Comparison of ENCODE assay signal across 29 mouse cellular contexts in genomic region chr11:78122815-78123214, GRCm38 (mm10). TPM values are rescaled to one million over a fixed set of nuclear protein-coding genes. Genes with fewer than 3 reads are reported as not detected.
DNase-seq lines count a peak whose midpoint lies in the region; ATAC-seq and TF ChIP-seq lines count a peak whose summit lies in the region.
"Had no signal": no experiment of that assay in that cellular context is flagged by ENCODE, and none has a peak within 500 bp of the region (broad histone marks: within the 10 kb centered on the region; RNA-seq: fewer than 3 reads in every experiment).

No protein-coding gene starts in this region.

- TF ChIP-seq CTCF in kidney, postnatal 0 days (IDR thresholded peaks at IDR 0.05; ENCODE audit: low read depth): no peak
- TF ChIP-seq CTCF in CH12.LX (conservative IDR thresholded peaks at IDR 0.05 in 1 of 2, IDR thresholded peaks at IDR 0.05 in 1 of 2; ENCODE audit: low read depth in 2 of 2, low read length in 2 of 2): no peak
- TF ChIP-seq CTCF in liver, embryonic 14.5 days (IDR thresholded peaks at IDR 0.05; ENCODE audit: low read depth): no peak

- H3K27ac ChIP-seq in kidney, postnatal 0 days: no peak overlapping the region
- H3K27ac ChIP-seq in kidney, embryonic 15.5 days: no peak overlapping the region
- H3K27ac ChIP-seq in CH12.LX (ENCODE audit: insufficient read depth, low read depth): no peak overlapping the region
- no peak overlapping the region for H3K27ac ChIP-seq in liver, embryonic 14.5 days
- H3K27ac ChIP-seq: embryonic facial prominence, embryonic 10.5 days; embryonic facial prominence, embryonic 13.5 days; forebrain, embryonic 13.5 days; hindbrain, embryonic 12.5 days; hindbrain, embryonic 15.5 days had no signal

- H3K27me3 ChIP-seq in kidney, postnatal 0 days (ENCODE audit: insufficient read depth, low read length): no peaks in the 10 kb centered on the region
- no peaks in the 10 kb centered on the region for H3K27me3 ChIP-seq in kidney, embryonic 15.5 days
- H3K27me3 ChIP-seq in CH12.LX (replicated peaks): no peaks in the 10 kb centered on the region
- no peaks in the 10 kb centered on the region for H3K27me3 ChIP-seq in liver, embryonic 14.5 days (ENCODE audit: control insufficient read depth, insufficient read depth, low read length)
- H3K27me3 ChIP-seq: embryonic facial prominence, embryonic 13.5 days; forebrain, embryonic 13.5 days; hindbrain, embryonic 12.5 days; hindbrain, embryonic 15.5 days had no signal

- no peaks in the 10 kb centered on the region for H3K9me3 ChIP-seq in kidney, postnatal 0 days (replicated peaks; ENCODE audit: low read length)
- H3K9me3 ChIP-seq in kidney, embryonic 15.5 days (replicated peaks): no peaks in the 10 kb centered on the region
- no peaks in the 10 kb centered on the region for H3K9me3 ChIP-seq in CH12.LX (replicated peaks; ENCODE audit: low read length)
- no peaks in the 10 kb centered on the region for H3K9me3 ChIP-seq in liver, embryonic 14.5 days (ENCODE audit: control insufficient read depth, low read length)
- H3K9me3 ChIP-seq: embryonic facial prominence, embryonic 10.5 days; embryonic facial prominence, embryonic 13.5 days; forebrain, embryonic 13.5 days; G1E; hindbrain, embryonic 12.5 days; hindbrain, embryonic 15.5 days had no signal

- TF ChIP-seq EP300 in CH12.LX (IDR thresholded peaks at IDR 0.05; ENCODE audit: low read length): no peak
- peak; percentile 49; the same call in 1 of the 2 replicates for TF ChIP-seq EP300 in liver, embryonic 14.5 days (IDR thresholded peaks at IDR 0.05; ENCODE audit: low read depth)

- peak; percentile 11 for DNase-seq in kidney, postnatal 0 days (ENCODE audit: low spot score)
- no peak for DNase-seq in CH12.LX (ENCODE audit: extremely low read depth)
- DNase-seq in MEL-GATA-1-ER (ENCODE audit: extremely low read depth, low read depth): peak; percentile 57
- DNase-seq in liver, embryonic 14.5 days (ENCODE audit: low read depth in 3 of 3, low spot score in 3 of 3): no peak
- DNase-seq in layer of hippocampus, adult 11-12 months (ENCODE audit: low spot score): no peak
- no peak for DNase-seq in gastrocnemius, postnatal 10 days
- DNase-seq in yolk sac, embryonic 10.5 days (ENCODE audit: low spot score): no peak
- DNase-seq: adrenal gland, adult 8-10 months; adrenal gland, postnatal 25 days; cerebellum, adult 11-12 months; cerebellum, adult 8-10 months; cerebellum, postnatal 10 days; cerebellum, postnatal 36 days; embryo, embryonic 11 days; gastrocnemius, postnatal 14 days; heart, adult 11 months; heart, postnatal 14 days had no signal

- no peak for ATAC-seq in kidney, postnatal 0 days (replicated peaks; ENCODE audit: low FRiP score, low read depth)
- ATAC-seq in kidney, embryonic 15.5 days (replicated peaks; ENCODE audit: low FRiP score): no peak
- no peak for ATAC-seq in liver, embryonic 14.5 days (ENCODE audit: insufficient read depth)
- ATAC-seq: activated CD4-positive, CD25-positive, alpha-beta regulatory T cell, adult 4 months; CD4-positive, CD25-positive, alpha-beta regulatory T cell, adult 4 months; forebrain, embryonic 13.5 days; forebrain, embryonic 16.5 days had no signal

- no peak for TF ChIP-seq RAD21 in CH12.LX (IDR thresholded peaks at IDR 0.05; ENCODE audit: low read depth, low read length)

- H3K4me2 ChIP-seq in kidney, postnatal 0 days (ENCODE audit: low read length): no peak overlapping the region
- H3K4me2 ChIP-seq in kidney, embryonic 15.5 days: no peak overlapping the region
- H3K4me2 ChIP-seq in CH12.LX (ENCODE audit: insufficient read depth, low read depth, poor library complexity, severe bottlenecking): no peak overlapping the region
- H3K4me2 ChIP-seq in liver, embryonic 14.5 days (ENCODE audit: low read depth): no peak overlapping the region
- H3K4me2 ChIP-seq: embryonic facial prominence, embryonic 13.5 days; forebrain, embryonic 13.5 days; heart, embryonic 11.5 days; hindbrain, embryonic 12.5 days; hindbrain, embryonic 15.5 days had no signal

- WGBS in kidney, postnatal 0 days: 88% methylated on average over 4 of the region's 4 CpGs
- 84% methylated on average over 4 of the region's 4 CpGs for WGBS in kidney, embryonic 15.5 days
- 38% methylated on average over 4 of the region's 4 CpGs for WGBS in liver, embryonic 14.5 days (ENCODE audit: insufficient replicate concordance)

- no peak overlapping the region for H3K4me3 ChIP-seq in kidney, postnatal 0 days (replicated peaks; ENCODE audit: low read depth, low read length)
- no peak overlapping the region for H3K4me3 ChIP-seq in kidney, embryonic 15.5 days (replicated peaks)
- no peak overlapping the region for H3K4me3 ChIP-seq in CH12.LX (replicated peaks in 1 of 3; ENCODE audit: low read depth in 2 of 3, low read length in 2 of 3, poor library complexity in 1 of 3)
- H3K4me3 ChIP-seq in liver, embryonic 14.5 days (ENCODE audit: insufficient read depth in 1 of 2, low read depth in 2 of 2, low read length in 2 of 2): no peak overlapping the region
- H3K4me3 ChIP-seq: embryonic facial prominence, embryonic 10.5 days; embryonic facial prominence, embryonic 13.5 days; erythroblast, embryonic 14.5 days; forebrain, embryonic 13.5 days; hindbrain, embryonic 12.5 days; hindbrain, embryonic 15.5 days had no signal

- H3K36me3 ChIP-seq in kidney, postnatal 0 days (ENCODE audit: insufficient read depth, low read length): no peaks in the 10 kb centered on the region
- H3K36me3 ChIP-seq in kidney, embryonic 15.5 days: no peaks in the 10 kb centered on the region
- H3K36me3 ChIP-seq in CH12.LX (replicated peaks in 1 of 2; ENCODE audit: control insufficient read depth in 1 of 2, insufficient read depth in 1 of 2, low read length in 1 of 2): peaks cover 0 to 41% of the 10 kb centered on the region in 2 experiments
- no peaks in the 10 kb centered on the region for H3K36me3 ChIP-seq in liver, embryonic 14.5 days (replicated peaks; ENCODE audit: control insufficient read depth, insufficient read depth, low read depth)
- H3K36me3 ChIP-seq: hindbrain, embryonic 12.5 days; hindbrain, embryonic 15.5 days had no signal

- in situ Hi-C loops in CH12.LX (cut with MboI; ENCODE audit: low pct_ligation_motif_present, low pct_unique_long_range_greater_than_20kb, low sequenced_read_pairs): no loop called here

- dilution Hi-C loops in CH12.LX (cut with MboI; ENCODE audit: extremely low pct_ligation_motif_present, extremely low pct_unique_long_range_greater_than_20kb, low sequenced_read_pairs): no loop called here

- peaks cover 58% of the 10 kb centered on the region for H3K79me2 ChIP-seq in CH12.LX (replicated peaks; ENCODE audit: control insufficient read depth, extremely low read depth, insufficient read depth, poor library complexity, severe bottlenecking)

- peaks cover 10% of the 10 kb centered on the region; the same call in 1 of the 2 replicates for H3K4me1 ChIP-seq in kidney, postnatal 0 days (replicated peaks; ENCODE audit: insufficient read depth, low read length)
- peaks cover 44% of the 10 kb centered on the region for H3K4me1 ChIP-seq in kidney, embryonic 15.5 days
- peaks cover 10 to 58% of the 10 kb centered on the region in 2 experiments for H3K4me1 ChIP-seq in CH12.LX (ENCODE audit: control insufficient read depth in 1 of 2, insufficient read depth in 2 of 2)
- H3K4me1 ChIP-seq in liver, embryonic 14.5 days (replicated peaks; ENCODE audit: control insufficient read depth in 2 of 2, insufficient read depth in 2 of 2, low read length in 1 of 2): peaks cover 39 to 54% of the 10 kb centered on the region in 2 experiments

- no peak for TF ChIP-seq POLR2A in CH12.LX (IDR thresholded peaks at IDR 0.05; ENCODE audit: low read depth, low read length)

- no peak overlapping the region for H3K9ac ChIP-seq in kidney, postnatal 0 days (ENCODE audit: low read depth, low read length)
- no peak overlapping the region for H3K9ac ChIP-seq in kidney, embryonic 15.5 days
- H3K9ac ChIP-seq in CH12.LX (ENCODE audit: insufficient read depth, low read depth): no peak overlapping the region
- no peak overlapping the region for H3K9ac ChIP-seq in liver, embryonic 14.5 days (replicated peaks)
- H3K9ac ChIP-seq: embryonic facial prominence, embryonic 13.5 days; forebrain, embryonic 13.5 days; hindbrain, embryonic 12.5 days; hindbrain, embryonic 15.5 days had no signal

RNA-seq across cellular contexts. Expression of gene Fam222b, which starts 28.4 kb away (rescaled TPM):
- 13.3 and 13.8 TPM in 2 replicates for polyA plus RNA-seq in kidney, postnatal 0 days (2015; fragmentation: Nextera tagmentation; extraction: Ambion mirVana)
- 14.5 and 18.2 TPM in 2 replicates for polyA plus RNA-seq in kidney, embryonic 15.5 days (2015; fragmentation: Nextera tagmentation; extraction: Ambion mirVana)
- total RNA-seq in CH12.LX (2012; rRNA removed): 8.7 and 10.0 TPM in 2 replicates
- total RNA-seq in CH12.LX (2014; rRNA removed): 3.9 and 5.9 TPM in 2 replicates
- 26.8 and 34.4 TPM in 2 replicates for polyA plus RNA-seq in CH12.LX (2012; ENCODE audit: insufficient read length, low read depth)
- 2.5 and 3.1 TPM in 2 replicates for polyA plus RNA-seq in liver, embryonic 14.5 days (2012; rRNA removed)
- 3.8 and 4.1 TPM in 2 replicates for polyA plus RNA-seq in liver, embryonic 14.5 days (2014; fragmentation: Nextera tagmentation; extraction: Ambion mirVana)
- 1 to 10 TPM; 7.8 to 9.8 TPM for total RNA-seq in gastrocnemius, postnatal 10 days (2021)

RNA-seq across cellular contexts. Expression of gene Traf4, which starts 42.6 kb away (rescaled TPM):
- 79.2 and 79.6 TPM in 2 replicates for polyA plus RNA-seq in kidney, postnatal 0 days (2015; fragmentation: Nextera tagmentation; extraction: Ambion mirVana)
- polyA plus RNA-seq in kidney, embryonic 15.5 days (2015; fragmentation: Nextera tagmentation; extraction: Ambion mirVana): 94.2 and 99.5 TPM in 2 replicates
- total RNA-seq in CH12.LX (2012; rRNA removed) (47.9 and 55.9 TPM in 2 replicates), CH12.LX (2014; rRNA removed) (17.1 and 20.8 TPM in 2 replicates)
- polyA plus RNA-seq in CH12.LX (2012; ENCODE audit: insufficient read length, low read depth): 52.9 and 68.7 TPM in 2 replicates
- 35.1 and 39.9 TPM in 2 replicates for polyA plus RNA-seq in liver, embryonic 14.5 days (2012; rRNA removed)
- 17.1 and 18.0 TPM in 2 replicates for polyA plus RNA-seq in liver, embryonic 14.5 days (2014; fragmentation: Nextera tagmentation; extraction: Ambion mirVana)
- 10 to 100 TPM; 15.7 to 22.6 TPM for total RNA-seq in gastrocnemius, postnatal 10 days (2021)

RNA-seq across cellular contexts. Expression of gene Eral1, which starts 42.6 kb away (rescaled TPM):
- 25.0 and 26.9 TPM in 2 replicates for polyA plus RNA-seq in kidney, postnatal 0 days (2015; fragmentation: Nextera tagmentation; extraction: Ambion mirVana)
- 34.2 and 38.4 TPM in 2 replicates for polyA plus RNA-seq in kidney, embryonic 15.5 days (2015; fragmentation: Nextera tagmentation; extraction: Ambion mirVana)
- total RNA-seq in CH12.LX (2012; rRNA removed) (40.5 and 41.5 TPM in 2 replicates), CH12.LX (2014; rRNA removed) (41.5 and 43.2 TPM in 2 replicates)
- 37.8 and 39.1 TPM in 2 replicates for polyA plus RNA-seq in CH12.LX (2012; ENCODE audit: insufficient read length, low read depth)
- 9.8 and 10.2 TPM in 2 replicates for polyA plus RNA-seq in liver, embryonic 14.5 days (2012; rRNA removed)
- polyA plus RNA-seq in liver, embryonic 14.5 days (2014; fragmentation: Nextera tagmentation; extraction: Ambion mirVana): 14.9 and 16.6 TPM in 2 replicates
- total RNA-seq in gastrocnemius, postnatal 10 days (2021): 10 to 100 TPM; 17.8 to 21.6 TPM

RNA-seq across cellular contexts. Expression of gene Nek8, which starts 53.7 kb away (rescaled TPM):
- polyA plus RNA-seq in kidney, postnatal 0 days (2015; fragmentation: Nextera tagmentation; extraction: Ambion mirVana): 18.2 and 19.9 TPM in 2 replicates
- 21.1 and 25.0 TPM in 2 replicates for polyA plus RNA-seq in kidney, embryonic 15.5 days (2015; fragmentation: Nextera tagmentation; extraction: Ambion mirVana)
- total RNA-seq in CH12.LX (2012; rRNA removed) (6.7 and 7.4 TPM in 2 replicates), CH12.LX (2014; rRNA removed) (6.1 and 7.1 TPM in 2 replicates)
- polyA plus RNA-seq in CH12.LX (2012; ENCODE audit: insufficient read length, low read depth): 8.3 and 9.9 TPM in 2 replicates
- polyA plus RNA-seq in liver, embryonic 14.5 days (2012; rRNA removed): 9.8 and 10.6 TPM in 2 replicates
- polyA plus RNA-seq in liver, embryonic 14.5 days (2014; fragmentation: Nextera tagmentation; extraction: Ambion mirVana): 7.4 and 7.8 TPM in 2 replicates
- total RNA-seq in gastrocnemius, postnatal 10 days (2021): 1 to 10 TPM; 3.1 to 3.7 TPM

RNA-seq across cellular contexts. Expression of gene Tlcd1, which starts 53.7 kb away (rescaled TPM):
- polyA plus RNA-seq in kidney, postnatal 0 days (2015; fragmentation: Nextera tagmentation; extraction: Ambion mirVana): 43.4 and 46.6 TPM in 2 replicates
- 28.7 and 31.8 TPM in 2 replicates for polyA plus RNA-seq in kidney, embryonic 15.5 days (2015; fragmentation: Nextera tagmentation; extraction: Ambion mirVana)
- 16.4 and 20.3 TPM in 2 replicates for total RNA-seq in CH12.LX (2012; rRNA removed)
- total RNA-seq in CH12.LX (2014; rRNA removed): 18.2 and 20.3 TPM in 2 replicates
- 15.6 and 19.1 TPM in 2 replicates for polyA plus RNA-seq in CH12.LX (2012; ENCODE audit: insufficient read length, low read depth)
- polyA plus RNA-seq in liver, embryonic 14.5 days (2012; rRNA removed): 47.4 and 69.6 TPM in 2 replicates
- 44.9 and 50.5 TPM in 2 replicates for polyA plus RNA-seq in liver, embryonic 14.5 days (2014; fragmentation: Nextera tagmentation; extraction: Ambion mirVana)
- 10 to 100 TPM in 1 of 2 experiments, 1 to 10 TPM in 1; 7.4 to 11.9 TPM for total RNA-seq in gastrocnemius, postnatal 10 days (2021)

Comparison
In these comparisons a context has a peak if more than half of its experiments do, and no peak if none do; other contexts are left out.
1. DNase-seq: peak in kidney, postnatal 0 days (single experiment) and MEL-GATA-1-ER (single experiment); none in CH12.LX (single experiment), liver, embryonic 14.5 days (0 of 3), layer of hippocampus, adult 11-12 months (single experiment), gastrocnemius, postnatal 10 days (single experiment) and yolk sac, embryonic 10.5 days (single experiment).